Comparison of ENCODE assay signal across 16 mouse cellular contexts in the genomic region with DNA sequence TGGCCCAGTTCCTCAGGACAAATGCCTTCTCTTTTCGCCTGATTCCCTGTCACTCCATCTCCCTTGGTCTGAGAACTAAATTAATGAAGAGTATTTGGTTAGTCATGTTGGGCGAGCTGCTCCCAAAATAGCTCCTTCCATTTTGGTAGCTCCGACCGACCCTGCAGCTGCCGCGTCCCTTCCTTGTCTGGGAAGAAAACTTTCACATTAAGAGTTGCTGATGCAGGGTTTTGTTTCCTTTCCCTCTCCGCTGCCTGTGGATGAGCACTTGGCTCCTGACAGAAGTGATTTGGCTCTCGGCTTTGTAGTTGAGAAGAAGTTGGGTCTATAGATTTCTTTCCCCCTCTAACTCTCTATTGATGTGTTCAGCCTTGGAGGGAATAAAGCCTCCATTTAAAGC.
DNase-seq lines count a peak whose midpoint lies in the region; ATAC-seq and TF ChIP-seq lines count a peak whose summit lies in the region.
"Had no signal": no experiment of that assay in that cellular context is flagged by ENCODE, and none has a peak within 500 bp of the region (broad histone marks: within the 10 kb centered on the region; RNA-seq: fewer than 3 reads in every experiment).

No protein-coding gene starts in this region.

- H3K36me3 ChIP-seq in embryonic facial prominence, embryonic 14.5 days (ENCODE audit: control insufficient read depth, insufficient read depth, low read length), result no peaks in the 10 kb centered on the region
- H3K36me3 ChIP-seq in embryonic facial prominence, embryonic 10.5 days (replicated peaks), result no peaks in the 10 kb centered on the region
- H3K36me3 ChIP-seq in kidney, embryonic 16.5 days (ENCODE audit: insufficient read depth, low read length), result no peaks in the 10 kb centered on the region
- H3K36me3 ChIP-seq in heart, postnatal 0 days (replicated peaks; ENCODE audit: control insufficient read depth, insufficient read depth, low read length), result no peaks in the 10 kb centered on the region
- H3K36me3 ChIP-seq in liver, embryonic 12.5 days, result no peaks in the 10 kb centered on the region
- H3K36me3 ChIP-seq in limb, embryonic 10.5 days, result no peaks in the 10 kb centered on the region
- H3K36me3 ChIP-seq: midbrain, embryonic 10.5 days had no signal

- no peaks in the 10 kb centered on the region for H3K27me3 ChIP-seq in embryonic facial prominence, embryonic 14.5 days (replicated peaks; ENCODE audit: control insufficient read depth, insufficient read depth, low read length)
- H3K27me3 ChIP-seq in embryonic facial prominence, embryonic 10.5 days (replicated peaks; ENCODE audit: low read depth, poor library complexity, severe bottlenecking), result no peaks in the 10 kb centered on the region
- H3K27me3 ChIP-seq in kidney, embryonic 16.5 days (ENCODE audit: insufficient read depth, low read length), result no peaks in the 10 kb centered on the region
- no peaks in the 10 kb centered on the region for H3K27me3 ChIP-seq in heart, postnatal 0 days (ENCODE audit: control insufficient read depth, insufficient read depth, low read length)
- H3K27me3 ChIP-seq in liver, embryonic 12.5 days (replicated peaks), result no peaks in the 10 kb centered on the region
- no peaks in the 10 kb centered on the region for H3K27me3 ChIP-seq in limb, embryonic 10.5 days (ENCODE audit: low read depth, poor library complexity, severe bottlenecking)

- WGBS in embryonic facial prominence, embryonic 14.5 days, result 53% methylated on average over 8 of the region's 8 CpGs
- 71% methylated on average over 8 of the region's 8 CpGs for WGBS in embryonic facial prominence, embryonic 10.5 days
- 63% methylated on average over 8 of the region's 8 CpGs for whole genome bisulfite sequencing in kidney, embryonic 16.5 days
- WGBS in heart, postnatal 0 days, result 17% methylated on average over 8 of the region's 8 CpGs
- WGBS in liver, embryonic 12.5 days (ENCODE audit: insufficient replicate concordance), result 54% methylated on average over 8 of the region's 8 CpGs
- WGBS in limb, embryonic 10.5 days, result 81% methylated on average over 8 of the region's 8 CpGs

- no peak overlapping the region for H3K4me2 ChIP-seq in embryonic facial prominence, embryonic 14.5 days (ENCODE audit: low read depth, low read length)
- H3K4me2 ChIP-seq in kidney, embryonic 16.5 days (replicated peaks; ENCODE audit: low read depth, low read length), result no peak overlapping the region
- peak overlapping the region; percentile 54 for H3K4me2 ChIP-seq in heart, postnatal 0 days (ENCODE audit: low read depth, low read length)
- no peak overlapping the region for H3K4me2 ChIP-seq in liver, embryonic 12.5 days
- H3K4me2 ChIP-seq: hindbrain, embryonic 14.5 days; liver, embryonic 11.5 days had no signal

- H3K4me3 ChIP-seq in embryonic facial prominence, embryonic 14.5 days (ENCODE audit: low read depth, low read length), result no peak overlapping the region
- H3K4me3 ChIP-seq in embryonic facial prominence, embryonic 10.5 days, result no peak overlapping the region
- no peak overlapping the region for H3K4me3 ChIP-seq in kidney, embryonic 16.5 days (ENCODE audit: low read length)
- peak overlapping the region; percentile 21 for H3K4me3 ChIP-seq in heart, postnatal 0 days (ENCODE audit: low read depth, low read length)
- H3K4me3 ChIP-seq in liver, embryonic 12.5 days, result no peak overlapping the region
- H3K4me3 ChIP-seq in limb, embryonic 10.5 days, result no peak overlapping the region
- H3K4me3 ChIP-seq: midbrain, embryonic 10.5 days had no signal

- TF ChIP-seq EP300 in heart, postnatal 0 days (IDR thresholded peaks at IDR 0.05; ENCODE audit: low read depth), result no peak

- no peak overlapping the region for H3K9ac ChIP-seq in embryonic facial prominence, embryonic 14.5 days (ENCODE audit: low read depth, low read length)
- no peak overlapping the region for H3K9ac ChIP-seq in kidney, embryonic 16.5 days (replicated peaks; ENCODE audit: low read length)
- H3K9ac ChIP-seq in heart, postnatal 0 days (replicated peaks; ENCODE audit: low read depth, low read length), result no peak overlapping the region
- H3K9ac ChIP-seq in liver, embryonic 12.5 days, result no peak overlapping the region
- H3K9ac ChIP-seq: hindbrain, embryonic 14.5 days had no signal

- TF ChIP-seq CTCF in heart, postnatal 0 days (IDR thresholded peaks at IDR 0.05; ENCODE audit: low read depth), result no peak

- DNase-seq in embryonic facial prominence, embryonic 14.5 days (ENCODE audit: low spot score), result peak; percentile 60
- no peak for DNase-seq in embryonic facial prominence, embryonic 10.5 days (ENCODE audit: low spot score)
- peak; percentile 2 for DNase-seq in kidney, adult 9 months
- peak; percentile 51 for DNase-seq in gastrocnemius, postnatal 25 days
- no peak for DNase-seq in heart, postnatal 0 days (ENCODE audit: low spot score)
- no peak for DNase-seq in limb, embryonic 10.5 days (ENCODE audit: low spot score)
- DNase-seq: adrenal gland, postnatal 25 days; cerebellum, postnatal 36 days; kidney, postnatal 25 days; lung, postnatal 14 days had no signal

- H3K27ac ChIP-seq in embryonic facial prominence, embryonic 14.5 days (replicated peaks; ENCODE audit: low read depth, low read length), result no peak overlapping the region
- H3K27ac ChIP-seq in embryonic facial prominence, embryonic 10.5 days (replicated peaks), result no peak overlapping the region
- H3K27ac ChIP-seq in kidney, embryonic 16.5 days (ENCODE audit: low read length), result no peak overlapping the region
- peak overlapping the region; percentile 70 for H3K27ac ChIP-seq in heart, postnatal 0 days (ENCODE audit: low read depth)
- H3K27ac ChIP-seq in liver, embryonic 12.5 days, result no peak overlapping the region
- H3K27ac ChIP-seq in limb, embryonic 10.5 days, result no peak overlapping the region
- H3K27ac ChIP-seq: hindbrain, embryonic 14.5 days; midbrain, embryonic 10.5 days had no signal

- no peaks in the 10 kb centered on the region for H3K9me3 ChIP-seq in embryonic facial prominence, embryonic 14.5 days (ENCODE audit: control insufficient read depth, low read length)
- no peaks in the 10 kb centered on the region for H3K9me3 ChIP-seq in embryonic facial prominence, embryonic 10.5 days
- no peaks in the 10 kb centered on the region for H3K9me3 ChIP-seq in kidney, embryonic 16.5 days (ENCODE audit: low read length)
- no peaks in the 10 kb centered on the region for H3K9me3 ChIP-seq in heart, postnatal 0 days (replicated peaks; ENCODE audit: control insufficient read depth, low read length)
- H3K9me3 ChIP-seq in liver, embryonic 12.5 days (replicated peaks), result no peaks in the 10 kb centered on the region
- no peaks in the 10 kb centered on the region for H3K9me3 ChIP-seq in limb, embryonic 10.5 days (replicated peaks)
- H3K9me3 ChIP-seq: midbrain, embryonic 10.5 days had no signal

- no peaks in the 10 kb centered on the region for H3K4me1 ChIP-seq in embryonic facial prominence, embryonic 14.5 days (ENCODE audit: control insufficient read depth, insufficient read depth, low read length)
- no peaks in the 10 kb centered on the region for H3K4me1 ChIP-seq in embryonic facial prominence, embryonic 10.5 days
- H3K4me1 ChIP-seq in kidney, embryonic 16.5 days (ENCODE audit: insufficient read depth, low read length), result no peaks in the 10 kb centered on the region
- peaks cover 7% of the 10 kb centered on the region; the same call in 1 of the 2 replicates for H3K4me1 ChIP-seq in heart, postnatal 0 days (ENCODE audit: control insufficient read depth, insufficient read depth)
- H3K4me1 ChIP-seq in liver, embryonic 12.5 days, result no peaks in the 10 kb centered on the region
- H3K4me1 ChIP-seq in limb, embryonic 10.5 days, result no peaks in the 10 kb centered on the region

- no peak for ATAC-seq in embryonic facial prominence, embryonic 14.5 days (ENCODE audit: low read depth)
- no peak for ATAC-seq in kidney, embryonic 16.5 days (ENCODE audit: low FRiP score, low TSS enrichment)
- peak; percentile 24; the same call in 1 of the 2 replicates for ATAC-seq in heart, postnatal 0 days (ENCODE audit: insufficient read depth, low read depth)
- no peak for ATAC-seq in liver, embryonic 12.5 days
- ATAC-seq: intestine, postnatal 0 days had no signal

Comparison
In these comparisons a context has a peak if more than half of its experiments do, and no peak if none do; other contexts are left out.
1. DNase-seq: peak in embryonic facial prominence, embryonic 14.5 days (single experiment), kidney, adult 9 months (single experiment) and gastrocnemius, postnatal 25 days (single experiment); none in embryonic facial prominence, embryonic 10.5 days (single experiment), heart, postnatal 0 days (single experiment) and limb, embryonic 10.5 days (single experiment).